Mouse (Mus musculus): ENCODE data around the gene Gm49394. TPM values are rescaled to one million over a fixed set of nuclear protein-coding genes. Genes with fewer than 3 reads are reported as not detected.

Gene Gm49394
- polyA plus RNA-seq, 1 experiment from 2014 or later, result not detected

DNA sequence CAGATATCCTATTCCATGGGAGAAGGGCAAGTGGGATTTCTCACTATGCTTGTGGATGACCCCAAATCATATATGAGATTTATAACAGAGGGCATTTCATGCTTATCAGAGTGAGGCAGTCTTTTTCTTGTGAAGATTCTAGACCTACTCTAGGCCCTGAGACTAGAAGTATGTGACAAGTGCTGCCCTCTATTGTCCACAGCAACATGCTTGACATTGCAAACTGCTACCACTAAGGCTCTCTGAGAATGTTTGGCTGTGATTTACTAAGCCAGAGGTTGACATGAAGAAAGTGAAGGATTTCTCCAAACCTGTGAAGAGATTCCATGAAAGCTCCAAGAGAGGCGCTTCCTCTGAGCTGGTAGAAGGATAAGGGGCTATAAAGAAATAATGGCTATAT, 1.3 kb upstream of the Gm49394 start:
- Histone ChIP-seq H3K27ac (replicated peaks; ENCODE audit: low read depth, low read length) (no peak overlapping the region), H3K9me3 (ENCODE audit: control insufficient read depth, low read length) (peaks cover 17% of the 10 kb centered on the region), H3K9ac (ENCODE audit: low read length) (no peak overlapping the region), H3K4me3 (ENCODE audit: low read depth, low read length) (no peak overlapping the region), H3K27me3 (ENCODE audit: control insufficient read depth, insufficient read depth, low read length) (peaks cover 2% of the 10 kb centered on the region), H3K4me1 (ENCODE audit: control insufficient read depth, insufficient read depth, low read length) (no peaks in the 10 kb centered on the region), H3K36me3 (ENCODE audit: control insufficient read depth, insufficient read depth, low read length) (peaks cover 8% of the 10 kb centered on the region; the same call in 1 of the 2 replicates), H3K4me2 (ENCODE audit: low read depth, severe bottlenecking) (no peak overlapping the region)
- WGBS, result 97% methylated on average over 1 of the region's 1 CpGs
- ATAC-seq (ENCODE audit: insufficient number of reproducible peaks, low FRiP score, low TSS enrichment, low read depth), result no peak
- DNase-seq (ENCODE audit: low spot score), result no peak

DNA sequence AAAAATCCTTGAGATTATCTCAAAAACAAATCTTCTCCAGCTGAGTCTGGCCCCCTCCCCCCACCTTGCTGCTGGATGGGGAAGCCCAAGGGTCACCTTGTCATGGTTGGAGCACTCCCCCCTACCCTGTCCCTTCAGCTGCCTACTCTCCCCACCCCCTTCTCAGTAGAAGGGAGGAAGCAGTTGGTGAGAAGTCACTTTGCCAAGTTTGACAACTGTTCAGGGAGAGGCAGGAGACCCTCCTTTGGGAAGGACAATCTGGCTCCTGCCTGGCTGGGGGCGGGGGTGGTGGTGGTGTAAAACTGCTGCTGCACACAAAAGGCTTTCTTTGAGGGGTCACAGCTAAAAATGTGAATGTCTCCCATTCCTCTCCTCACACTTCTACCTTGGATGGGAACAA, 1.4 kb downstream of the Gm49394 start:
- WGBS, result 96% methylated on average over 1 of the region's 1 CpGs
- Histone ChIP-seq H3K36me3 (ENCODE audit: control insufficient read depth, insufficient read depth, low read length) (peaks cover 8% of the 10 kb centered on the region; the same call in 1 of the 2 replicates), H3K4me2 (ENCODE audit: low read depth, severe bottlenecking) (no peak overlapping the region), H3K4me1 (ENCODE audit: control insufficient read depth, insufficient read depth, low read length) (peaks cover 3% of the 10 kb centered on the region), H3K4me3 (ENCODE audit: low read depth, low read length) (no peak overlapping the region), H3K9ac (ENCODE audit: low read length) (no peak overlapping the region), H3K27me3 (ENCODE audit: control insufficient read depth, insufficient read depth, low read length) (peaks cover 17% of the 10 kb centered on the region), H3K9me3 (ENCODE audit: control insufficient read depth, low read length) (peaks cover 17% of the 10 kb centered on the region), H3K27ac (replicated peaks; ENCODE audit: low read depth, low read length) (no peak overlapping the region; the same call in 1 of the 2 replicates)
- ATAC-seq (ENCODE audit: insufficient number of reproducible peaks, low FRiP score, low TSS enrichment, low read depth) (no peak), DNase-seq (ENCODE audit: low spot score) (no peak)

DNA sequence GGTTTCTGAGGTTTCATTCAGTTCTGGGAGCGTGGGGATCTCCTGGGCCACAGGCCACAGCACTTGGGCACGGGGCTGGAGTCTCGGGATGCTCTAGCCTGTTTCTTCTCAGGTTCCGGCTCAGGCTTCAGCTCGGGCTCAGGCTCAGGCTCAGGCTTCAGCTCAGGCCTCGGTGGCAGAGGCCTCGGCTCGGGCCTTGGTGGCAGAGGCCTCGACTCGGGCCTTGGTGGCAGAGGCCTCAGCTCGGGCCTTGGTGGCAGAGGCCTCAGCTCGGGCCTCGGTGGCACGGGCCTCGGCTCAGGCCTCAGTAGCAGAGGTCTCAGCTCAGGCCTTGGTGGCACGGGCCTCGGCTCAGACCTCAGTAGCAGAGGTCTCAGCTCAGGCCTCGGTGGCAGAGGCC, 2.2 kb downstream of the Gm49394 start:
- Histone ChIP-seq H3K4me2 (ENCODE audit: low read depth, severe bottlenecking) (no peak overlapping the region), H3K4me3 (ENCODE audit: low read depth, low read length) (no peak overlapping the region), H3K36me3 (ENCODE audit: control insufficient read depth, insufficient read depth, low read length) (peaks cover 8% of the 10 kb centered on the region; the same call in 1 of the 2 replicates), H3K9me3 (ENCODE audit: control insufficient read depth, low read length) (peaks cover 17% of the 10 kb centered on the region), H3K4me1 (ENCODE audit: control insufficient read depth, insufficient read depth, low read length) (peaks cover 3% of the 10 kb centered on the region), H3K9ac (ENCODE audit: low read length) (no peak overlapping the region), H3K27ac (replicated peaks; ENCODE audit: low read depth, low read length) (no peak overlapping the region), H3K27me3 (ENCODE audit: control insufficient read depth, insufficient read depth, low read length) (peaks cover 20% of the 10 kb centered on the region)
- WGBS, result 90% methylated on average over 18 of the region's 18 CpGs
- ATAC-seq (ENCODE audit: insufficient number of reproducible peaks, low FRiP score, low TSS enrichment, low read depth) (no peak), DNase-seq (ENCODE audit: low spot score) (no peak)

DNA sequence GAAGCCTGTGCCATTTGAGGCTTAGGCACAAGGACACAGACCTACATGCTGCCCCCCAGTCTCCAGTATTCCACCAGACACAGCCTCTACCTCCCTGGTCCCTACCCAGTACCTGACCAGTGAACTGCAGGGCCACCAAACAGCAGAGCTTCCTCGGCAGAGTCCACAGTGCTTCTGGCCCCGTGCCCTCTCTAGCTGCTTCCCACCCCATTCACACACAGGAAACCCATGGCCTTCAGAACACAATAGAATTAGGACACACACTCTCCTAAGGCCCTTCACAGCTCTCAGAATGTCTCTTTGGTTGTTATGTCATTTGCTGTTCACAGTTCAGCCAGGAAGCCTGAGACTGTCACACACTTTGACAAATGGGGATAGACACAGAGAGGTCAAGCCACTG, 3.1 kb downstream of the Gm49394 start, which contains the start of gene Igf2:
Igf2 (minus strand) TSS at position 158 of the 400 bp plus-strand sequence.
- peaks cover 8% of the 10 kb centered on the region; the same call in 1 of the 2 replicates for H3K36me3 ChIP-seq (ENCODE audit: control insufficient read depth, insufficient read depth, low read length)
- H3K27ac ChIP-seq (replicated peaks; ENCODE audit: low read depth, low read length), result no peak within 1 kb of the TSS
- no peak within 1 kb of the TSS; the same call in 1 of the 2 replicates for H3K4me2 ChIP-seq (ENCODE audit: low read depth, severe bottlenecking)
- no peak for ATAC-seq (ENCODE audit: insufficient number of reproducible peaks, low FRiP score, low TSS enrichment, low read depth)
- H3K4me1 ChIP-seq (ENCODE audit: control insufficient read depth, insufficient read depth, low read length), result peaks cover 3% of the 10 kb centered on the region
- WGBS, result 70% methylated on average over 2 of the region's 2 CpGs
- DNase-seq (ENCODE audit: low spot score), result peak; percentile 20
- no peak within 1 kb of the TSS for H3K9ac ChIP-seq (ENCODE audit: low read length)
- no peak within 1 kb of the TSS for H3K4me3 ChIP-seq (ENCODE audit: low read depth, low read length)
- peaks cover 17% of the 10 kb centered on the region for H3K9me3 ChIP-seq (ENCODE audit: control insufficient read depth, low read length)
- peaks cover 20% of the 10 kb centered on the region for H3K27me3 ChIP-seq (ENCODE audit: control insufficient read depth, insufficient read depth, low read length)

DNA sequence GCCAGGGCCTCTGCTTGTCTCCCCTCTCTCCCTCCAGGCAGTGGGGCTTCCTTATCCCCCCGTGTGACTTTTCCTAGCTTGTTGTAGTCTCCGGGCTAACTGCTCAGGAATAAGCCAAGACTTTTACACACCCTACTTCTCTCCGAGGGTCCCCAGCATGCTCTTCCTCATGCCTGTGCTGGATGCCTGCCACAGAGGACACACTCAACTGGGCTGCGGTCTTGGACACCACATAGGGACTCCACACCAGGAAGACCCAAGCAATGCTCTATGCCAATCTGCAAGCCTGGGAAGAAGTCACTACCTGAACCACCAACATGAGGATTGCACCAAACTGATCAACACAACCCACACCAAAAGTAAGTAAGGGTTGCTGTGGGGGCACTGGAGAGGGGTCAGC, 3.6 kb downstream of the Gm49394 start:
- no peak overlapping the region for H3K9ac ChIP-seq (ENCODE audit: low read length)
- H3K4me1 ChIP-seq (ENCODE audit: control insufficient read depth, insufficient read depth, low read length), result peaks cover 3% of the 10 kb centered on the region
- no peak overlapping the region for H3K27ac ChIP-seq (replicated peaks; ENCODE audit: low read depth, low read length)
- ATAC-seq (ENCODE audit: insufficient number of reproducible peaks, low FRiP score, low TSS enrichment, low read depth) (no peak), DNase-seq (ENCODE audit: low spot score) (peak; percentile 21)
- H3K4me2 ChIP-seq (ENCODE audit: low read depth, severe bottlenecking), result no peak overlapping the region
- H3K27me3 ChIP-seq (ENCODE audit: control insufficient read depth, insufficient read depth, low read length), result peaks cover 22% of the 10 kb centered on the region
- H3K36me3 ChIP-seq (ENCODE audit: control insufficient read depth, insufficient read depth, low read length), result peaks cover 8% of the 10 kb centered on the region; the same call in 1 of the 2 replicates
- peaks cover 16% of the 10 kb centered on the region for H3K9me3 ChIP-seq (ENCODE audit: control insufficient read depth, low read length)
- no peak overlapping the region for H3K4me3 ChIP-seq (ENCODE audit: low read depth, low read length)
- 72% methylated on average over 4 of the region's 4 CpGs for WGBS

DNA sequence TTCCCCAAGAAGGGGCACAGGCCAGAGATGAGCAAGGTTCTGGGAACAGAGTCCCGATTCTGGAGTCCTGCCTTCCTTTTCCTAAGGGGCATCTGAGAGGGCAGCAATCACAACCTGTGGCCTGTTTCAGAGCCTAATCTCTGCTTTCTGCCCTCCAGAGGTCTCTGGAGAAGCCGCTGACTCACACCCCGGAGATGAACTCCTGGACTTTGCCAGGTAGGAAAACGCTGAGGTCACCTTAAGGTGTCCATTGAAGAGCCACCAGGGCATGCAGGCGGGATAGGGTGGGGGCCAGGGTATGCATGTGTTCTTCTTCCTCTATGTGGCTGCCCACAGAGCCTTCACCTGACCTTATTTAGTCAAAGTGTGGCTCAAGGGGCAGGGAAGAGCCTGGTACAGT, 4.4 kb downstream of the Gm49394 start:
- 52% methylated on average over 5 of the region's 5 CpGs for WGBS
- peaks cover 13% of the 10 kb centered on the region for H3K9me3 ChIP-seq (ENCODE audit: control insufficient read depth, low read length)
- peaks cover 8% of the 10 kb centered on the region; the same call in 1 of the 2 replicates for H3K36me3 ChIP-seq (ENCODE audit: control insufficient read depth, insufficient read depth, low read length)
- H3K9ac ChIP-seq (ENCODE audit: low read length), result no peak overlapping the region
- H3K4me2 ChIP-seq (ENCODE audit: low read depth, severe bottlenecking), result peak overlapping the region; percentile 57; the same call in 1 of the 2 replicates
- DNase-seq (ENCODE audit: low spot score) (peak; percentile 25), ATAC-seq (ENCODE audit: insufficient number of reproducible peaks, low FRiP score, low TSS enrichment, low read depth) (no peak)
- peaks cover 3% of the 10 kb centered on the region for H3K4me1 ChIP-seq (ENCODE audit: control insufficient read depth, insufficient read depth, low read length)
- no peak overlapping the region for H3K4me3 ChIP-seq (ENCODE audit: low read depth, low read length)
- H3K27me3 ChIP-seq (ENCODE audit: control insufficient read depth, insufficient read depth, low read length), result peaks cover 29% of the 10 kb centered on the region
- no peak overlapping the region for H3K27ac ChIP-seq (replicated peaks; ENCODE audit: low read depth, low read length)

DNA sequence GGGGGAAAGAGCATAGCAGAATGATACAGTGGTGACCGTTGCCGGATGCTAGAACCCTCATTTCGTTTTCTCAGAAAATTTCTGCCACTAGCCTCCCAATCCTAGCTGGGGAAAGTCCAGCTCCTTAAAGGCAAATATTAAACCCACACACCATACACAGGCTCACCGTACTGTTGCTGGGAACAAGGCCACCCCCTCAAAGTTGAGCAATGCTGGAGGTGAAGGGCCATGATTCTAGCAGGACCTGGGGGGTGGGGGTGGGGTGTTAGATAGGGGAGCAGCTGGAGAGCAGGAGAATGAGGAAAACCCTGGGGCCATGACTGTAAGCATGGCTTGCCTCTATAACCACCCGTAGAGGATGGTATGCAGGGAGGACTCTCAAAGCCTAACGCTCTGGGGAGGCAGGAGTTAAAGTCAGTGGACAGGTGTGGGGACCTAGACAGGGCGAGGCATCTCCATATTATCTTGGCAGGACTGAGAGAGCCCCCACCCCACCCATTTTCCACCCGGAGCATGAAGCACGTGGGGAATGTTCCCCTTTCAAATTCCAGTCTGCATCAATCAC, 5.2 kb downstream of the Gm49394 start:
- ATAC-seq (ENCODE audit: insufficient number of reproducible peaks, low FRiP score, low TSS enrichment, low read depth), result peak; percentile 48; the same call in 1 of the 2 replicates
- 3% methylated on average over 9 of the region's 9 CpGs for WGBS
- peak overlapping the region; percentile 98 for H3K27ac ChIP-seq (replicated peaks; ENCODE audit: low read depth, low read length)

DNA sequence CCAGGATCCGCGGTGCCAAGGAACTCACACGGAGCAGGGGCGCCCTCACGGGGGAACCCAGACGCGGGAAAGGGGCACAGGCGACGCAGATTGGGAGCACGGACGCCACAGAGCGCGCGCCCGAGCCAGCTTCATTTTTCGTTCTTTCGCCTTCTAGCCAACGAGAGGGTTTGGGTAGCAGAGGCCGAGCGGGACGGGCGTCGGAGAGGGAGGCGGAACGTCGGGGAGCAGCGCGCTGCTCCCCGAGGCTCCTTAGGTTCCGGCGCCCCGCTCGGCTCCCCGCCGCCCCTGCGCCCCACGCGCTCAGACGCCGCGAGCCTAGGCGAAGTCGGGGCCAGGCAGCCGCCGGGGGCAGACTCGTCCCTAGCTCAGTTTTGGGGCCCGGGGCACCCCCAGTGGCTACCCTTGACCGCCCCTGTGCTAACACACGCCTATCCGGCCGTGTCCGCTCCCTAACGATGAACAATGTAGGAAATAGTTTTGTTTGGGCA, 5.8 kb downstream of the Gm49394 start:
- ATAC-seq (ENCODE audit: insufficient number of reproducible peaks, low FRiP score, low TSS enrichment, low read depth), result no peak
- peak overlapping the region; percentile 86 for H3K9ac ChIP-seq (ENCODE audit: low read length)
- peaks cover 2% of the 10 kb centered on the region; the same call in 1 of the 2 replicates for H3K9me3 ChIP-seq (ENCODE audit: control insufficient read depth, low read length)
- 1% methylated on average over 53 of the region's 53 CpGs for WGBS
- H3K4me2 ChIP-seq (ENCODE audit: low read depth, severe bottlenecking), result peak overlapping the region; percentile 57
- H3K4me1 ChIP-seq (ENCODE audit: control insufficient read depth, insufficient read depth, low read length), result peaks cover 10% of the 10 kb centered on the region
- H3K27ac ChIP-seq (replicated peaks; ENCODE audit: low read depth, low read length), result peak overlapping the region; percentile 98
- H3K36me3 ChIP-seq (ENCODE audit: control insufficient read depth, insufficient read depth, low read length), result peaks cover 8% of the 10 kb centered on the region; the same call in 1 of the 2 replicates
- peaks cover 43% of the 10 kb centered on the region for H3K27me3 ChIP-seq (ENCODE audit: control insufficient read depth, insufficient read depth, low read length)
- DNase-seq (ENCODE audit: low spot score), result peak; percentile 73
- H3K4me3 ChIP-seq (ENCODE audit: low read depth, low read length), result peak overlapping the region; percentile 73

More for the DNA sequence above, 5.2 kb downstream of the Gm49394 start:
- Histone ChIP-seq H3K9me3 (ENCODE audit: control insufficient read depth, low read length) (peaks cover 5% of the 10 kb centered on the region), H3K4me1 (ENCODE audit: control insufficient read depth, insufficient read depth, low read length) (peaks cover 7% of the 10 kb centered on the region), H3K4me2 (ENCODE audit: low read depth, severe bottlenecking) (peak overlapping the region; percentile 57), H3K4me3 (ENCODE audit: low read depth, low read length) (peak overlapping the region; percentile 73), H3K36me3 (ENCODE audit: control insufficient read depth, insufficient read depth, low read length) (peaks cover 8% of the 10 kb centered on the region; the same call in 1 of the 2 replicates), H3K27me3 (ENCODE audit: control insufficient read depth, insufficient read depth, low read length) (peaks cover 37% of the 10 kb centered on the region), H3K9ac (ENCODE audit: low read length) (peak overlapping the region; percentile 86)
- DNase-seq (ENCODE audit: low spot score), result no peak
